Mouse (Mus musculus) heart, adult 8-10 months (tissue): ENCODE measurements around the gene Atg4d. TPM values are rescaled to one million over a fixed set of nuclear protein-coding genes. Genes with fewer than 3 reads are reported as not detected.
"Not testable (repeated sequence)": the region's sequence is repeated elsewhere in the genome, so short reads cannot be mapped to it uniquely, and the experiment has no call there.

Experiments used
- DNase-seq: peaks from one replicate; pipeline ENCODE4 v3.0.0; 2022; ENCODE audit warnings: low spot score
- total RNA-seq, 4 experiments: library from RNA; stranded (reverse); gene quantifications; 2 replicates each; pipeline ENCODE4 v1.2.4; 2022

Atg4d gene
- 100 to 1,000 TPM in 1 of 4 experiments, 10 to 100 TPM in 3; 87.0 to 105 (median 93.5) TPM for total RNA-seq

DNA sequence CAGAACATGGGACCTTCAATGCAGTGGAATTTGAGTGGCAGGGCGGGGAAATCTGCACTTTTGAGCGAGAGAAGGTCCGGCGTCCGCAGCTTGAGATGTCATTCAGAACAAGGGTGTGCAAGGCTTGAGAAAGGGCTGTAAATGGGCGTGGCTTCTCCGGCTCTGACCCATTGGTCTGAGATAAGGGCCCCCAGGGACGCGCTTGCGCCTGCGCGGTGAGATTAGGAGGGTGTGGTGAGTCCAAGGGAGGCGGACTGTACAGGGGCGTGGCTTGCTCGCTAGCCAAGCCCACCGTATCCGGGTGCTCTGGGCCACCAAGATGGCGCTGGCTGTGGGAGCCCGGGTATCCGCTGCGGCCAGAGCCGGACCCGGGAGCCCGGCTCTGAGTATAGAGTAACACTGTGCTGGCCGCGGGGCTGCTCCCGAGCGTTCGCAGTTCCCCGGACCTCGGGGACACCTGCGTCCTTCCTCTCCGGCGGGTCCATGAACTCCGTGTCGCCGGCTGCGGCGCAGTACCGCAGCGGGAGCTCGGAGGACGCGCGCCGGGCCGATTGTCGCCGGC, at the start of gene Atg4d:
Gene Atg4d, plus strand, starts transcription at position 294 of the 562 bp plus-strand sequence.
- peak; percentile 99 for DNase-seq

GRCm38 (mm10) chr9:21216050-21216841, 48.8 kb upstream of the Atg4d start:
- DNase-seq = no peak

- no peak for DNase-seq
Observed at GRCm38 (mm10) chr9:21219820-21220219, 45.3 kb upstream of the Atg4d start.

- DNase-seq = peak; percentile 93
Observed at GRCm38 (mm10) chr9:21220490-21221382, 44.4 kb upstream of the Atg4d start.

DNA sequence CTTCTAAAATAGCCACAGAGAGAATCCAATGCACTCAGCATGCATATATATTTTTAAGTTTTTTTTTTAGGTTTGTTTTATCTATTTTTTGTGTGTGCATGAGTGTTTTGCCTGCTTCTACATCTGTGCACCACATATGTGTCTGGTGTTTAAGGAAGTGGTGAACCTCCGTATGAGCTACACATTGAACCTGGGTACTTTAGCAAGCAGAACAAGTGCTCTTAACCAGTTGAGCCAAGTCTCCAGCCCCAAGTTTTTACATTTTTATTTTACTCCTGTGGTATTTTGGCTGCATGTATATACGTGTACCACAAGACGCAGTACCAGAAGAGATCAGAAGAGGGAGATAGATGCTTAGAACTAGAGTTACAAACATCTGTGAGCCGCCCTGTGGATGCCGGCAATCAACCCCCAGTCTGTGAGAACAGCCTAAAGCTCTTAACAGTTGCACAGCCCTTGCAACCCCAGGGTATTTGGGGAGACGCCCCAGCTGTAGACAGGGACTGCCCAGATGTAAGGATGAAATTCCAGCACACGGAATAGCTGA, 43.6 kb upstream of the Atg4d start:
- peak; percentile 66 for DNase-seq

DNA sequence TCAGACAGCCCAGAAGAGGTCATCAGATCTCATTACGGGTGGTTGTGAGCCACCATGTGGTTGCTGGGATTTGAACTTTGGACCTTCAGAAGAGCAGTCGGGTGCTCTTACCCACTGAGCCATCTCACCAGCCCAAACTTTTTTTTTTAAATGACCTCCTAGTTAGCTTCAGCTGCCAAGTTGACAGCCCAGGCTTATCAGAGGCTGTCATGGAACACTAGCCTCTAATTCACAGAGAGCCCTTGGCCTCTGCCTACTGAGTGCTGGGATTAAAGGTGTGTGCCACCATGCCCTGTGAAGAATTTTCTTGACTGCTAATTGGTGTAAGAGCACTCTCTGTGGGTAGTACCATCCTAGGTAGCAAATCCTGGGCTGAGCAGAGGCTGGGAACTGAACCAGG, 41.6 kb upstream of the Atg4d start:
- DNase-seq = not testable (repeated sequence)

DNA sequence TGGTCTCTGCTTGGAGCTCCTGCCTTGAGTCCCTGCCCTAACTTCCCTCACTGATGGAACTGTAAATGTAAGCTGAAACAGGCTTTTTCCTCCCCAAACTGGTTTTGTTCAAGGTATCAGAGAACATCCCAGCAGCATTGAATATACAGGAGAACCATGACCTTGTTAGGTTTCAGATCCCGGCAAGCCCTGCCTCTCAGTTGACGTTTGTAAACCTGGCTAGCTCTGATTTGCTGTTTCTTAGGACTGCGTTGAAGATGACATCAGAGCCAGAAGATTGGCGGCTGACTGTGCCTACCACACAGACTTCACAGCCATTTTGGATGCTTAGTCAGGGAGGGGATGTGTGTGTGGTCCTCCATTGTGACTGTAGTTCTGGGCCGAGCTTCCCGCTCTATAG, 41.2 kb upstream of the Atg4d start:
- no peak for DNase-seq

DNA sequence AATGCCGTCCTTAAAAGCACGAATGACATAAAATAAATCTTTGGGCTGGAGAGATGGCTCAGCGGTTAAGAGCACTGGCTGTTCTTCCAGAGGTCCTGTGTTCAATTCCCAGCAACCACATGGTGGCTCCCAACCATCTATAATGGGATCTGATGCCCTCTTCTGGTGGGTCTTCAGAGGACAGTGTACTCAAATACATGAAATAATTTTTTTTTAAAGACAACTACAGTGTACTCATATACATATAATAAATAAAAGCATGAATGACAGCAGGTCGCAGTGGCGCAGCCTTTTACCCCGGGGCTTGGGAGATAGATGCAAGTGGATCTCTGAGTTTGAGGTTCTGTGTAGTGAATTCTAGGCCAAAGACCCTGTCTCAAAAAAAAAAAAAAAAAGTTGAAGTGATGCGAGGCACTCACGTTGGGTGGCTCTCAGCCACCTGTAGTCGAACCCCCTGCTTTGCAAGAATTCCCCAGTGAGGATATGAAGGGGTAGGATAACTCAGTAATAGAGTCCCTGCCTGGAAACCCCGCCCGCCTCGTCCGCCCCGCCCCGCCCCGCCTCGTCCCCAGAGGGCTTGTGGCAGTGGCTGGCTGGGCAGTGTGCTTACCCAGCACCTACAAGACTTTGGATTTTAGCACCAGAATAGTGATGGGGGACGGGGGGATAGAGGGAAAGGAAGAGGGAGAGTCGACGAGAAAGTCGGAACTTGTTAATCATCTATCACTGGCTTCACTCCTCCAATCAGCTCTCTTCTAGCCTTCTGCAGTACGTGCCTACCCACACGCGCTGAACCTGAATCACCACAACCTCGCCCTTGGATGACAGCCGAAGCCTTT, 40.3 kb upstream of the Atg4d start:
- DNase-seq = no peak

- no peak for DNase-seq
Observed at GRCm38 (mm10) chr9:21225415-21225758, 39.7 kb upstream of the Atg4d start.

DNA sequence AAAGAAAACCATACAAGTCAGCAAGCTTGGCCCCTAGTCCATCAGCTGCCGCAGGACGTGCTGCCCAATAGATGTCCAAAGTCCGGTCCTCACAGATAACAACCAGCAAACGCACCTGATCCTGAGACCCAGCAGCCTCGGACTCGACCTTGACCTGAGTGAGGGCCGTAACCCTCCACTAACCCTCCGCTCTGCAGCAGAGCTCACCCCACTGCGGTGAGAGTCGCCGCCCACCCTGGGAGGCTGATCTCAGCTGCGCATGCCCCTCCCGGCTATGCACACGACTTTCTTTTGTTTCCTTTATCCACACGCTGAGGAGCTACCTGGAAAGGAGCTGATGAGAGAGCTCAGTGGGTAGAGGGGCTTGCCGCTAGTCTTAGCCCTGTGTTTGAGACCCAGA, 37.8 kb upstream of the Atg4d start:
- no peak for DNase-seq

- DNase-seq = no peak
Observed at GRCm38 (mm10) chr9:21231551-21231950, 33.5 kb upstream of the Atg4d start.

GRCm38 (mm10) chr9:21232867-21233266, 32.2 kb upstream of the Atg4d start:
- no peak for DNase-seq

GRCm38 (mm10) chr9:21233366-21233765, 31.7 kb upstream of the Atg4d start:
- DNase-seq = no peak

- DNase-seq = no peak
Observed at GRCm38 (mm10) chr9:21233805-21234204, 31.3 kb upstream of the Atg4d start.

GRCm38 (mm10) chr9:21235341-21235740, 29.8 kb upstream of the Atg4d start:
- DNase-seq = no peak

DNA sequence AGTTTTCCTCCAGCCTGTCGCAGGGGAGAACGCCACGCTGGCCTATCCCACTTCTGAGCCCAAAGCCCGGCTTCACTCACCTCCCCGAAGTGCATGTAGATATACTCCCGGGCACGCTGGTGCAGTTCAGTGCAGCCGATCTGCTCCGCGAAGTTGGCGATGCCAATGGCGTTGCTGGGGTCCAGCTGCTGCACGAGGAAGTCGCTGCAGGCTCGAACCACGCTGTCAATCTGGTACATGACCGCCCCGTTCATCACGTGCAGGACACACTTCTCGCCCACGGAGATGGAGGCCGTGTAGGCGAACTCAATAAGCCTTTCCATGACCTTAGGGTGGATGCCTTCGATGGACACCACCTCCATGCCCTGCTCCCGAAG, 28.1 kb upstream of the Atg4d start:
- DNase-seq = no peak

- DNase-seq = no peak
Observed at GRCm38 (mm10) chr9:21237368-21238003, 27.6 kb upstream of the Atg4d start.

- DNase-seq = no peak
Observed at GRCm38 (mm10) chr9:21238004-21238732, 26.9 kb upstream of the Atg4d start.

DNA sequence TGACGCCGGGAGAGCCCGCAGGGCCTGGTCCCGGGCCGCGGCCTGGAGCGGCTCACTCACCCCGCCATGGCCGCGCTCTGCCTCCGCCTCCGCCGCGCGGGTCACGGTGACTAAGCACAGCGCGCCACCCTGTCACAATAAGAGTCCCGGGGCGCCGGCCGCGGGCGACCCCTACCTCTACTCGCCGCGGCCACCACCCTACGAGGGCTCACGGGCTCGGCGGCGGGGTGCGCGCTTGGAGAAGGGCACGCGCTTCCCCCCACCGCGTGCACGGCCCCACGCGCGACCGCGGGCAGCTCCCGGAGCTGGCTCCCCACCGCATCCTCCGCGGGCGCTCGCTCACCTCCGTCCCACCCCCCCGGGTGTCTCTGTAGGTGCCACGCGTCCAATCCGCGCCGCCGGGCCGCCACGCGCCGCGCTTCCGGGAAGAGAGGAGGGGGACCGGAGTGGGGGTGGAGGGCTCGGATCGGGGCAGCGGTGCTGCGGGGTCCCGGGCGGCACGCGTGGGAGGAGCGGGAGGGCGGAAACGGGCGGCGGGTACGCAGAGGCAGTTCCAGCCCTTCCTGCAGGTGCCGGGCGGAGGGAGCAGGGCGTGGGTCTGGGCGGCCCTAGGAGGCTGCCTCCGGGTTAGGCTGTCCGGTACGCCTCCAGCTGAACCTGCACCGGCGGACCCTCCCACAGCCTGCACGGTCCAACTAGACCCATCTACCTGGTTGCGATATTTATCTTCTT, 26.2 kb upstream of the Atg4d start, which contains the start of gene Keap1:
Gene Keap1, minus strand, starts transcription at position 629 of the 732 bp plus-strand sequence.
- peak; percentile 81 for DNase-seq
